Mouse (Mus musculus): ENCODE measurements at regions not wholly inside any gene's neighbourhood (a gene's known extent, or its start where the extent isn't known, plus 50 kb on each side); places are given as distances from the start of the nearest gene placed in this dataset.

DNA sequence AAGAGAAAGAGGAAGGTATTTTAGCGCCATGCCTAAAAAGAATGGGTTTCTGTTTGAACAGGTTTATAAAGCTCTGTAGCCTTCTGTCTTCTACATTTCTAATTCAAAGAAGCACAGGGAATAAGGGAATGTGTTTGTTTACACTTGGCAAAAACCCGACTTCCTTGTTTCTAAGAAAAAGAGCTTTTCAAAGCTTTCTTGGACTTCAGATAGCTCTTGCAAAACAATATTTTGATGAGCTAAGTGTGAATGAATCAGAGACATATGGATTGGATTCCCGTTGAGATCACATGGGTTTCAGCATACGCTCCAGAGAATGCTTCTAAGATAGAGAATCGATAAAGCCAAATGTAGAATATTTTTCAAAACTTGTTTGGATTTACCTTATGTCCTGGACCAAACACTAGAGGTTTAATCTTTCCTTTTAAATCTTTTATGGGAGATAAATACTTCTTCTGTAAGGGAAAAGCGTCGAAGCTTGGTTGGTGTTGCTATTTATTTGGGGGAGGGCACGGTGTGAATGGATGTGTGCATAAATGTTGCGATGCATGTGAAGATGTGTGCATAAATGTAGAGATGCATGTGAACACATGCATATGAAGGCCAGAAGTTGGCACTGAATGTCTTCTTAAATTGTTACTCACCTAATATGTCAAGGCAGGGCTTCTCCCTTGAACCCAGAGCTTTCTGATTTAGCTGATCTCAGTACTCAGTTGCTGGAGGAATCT lies 576.4 kb downstream of the Nyap2 start:
- Histone ChIP-seq H3K27me3 (ENCODE audit: control insufficient read depth, insufficient read depth, low read length) (no peaks in the 10 kb centered on the region; the same call in 1 of the 2 replicates), H3K4me1 (ENCODE audit: control insufficient read depth, insufficient read depth, low read length) (no peaks in the 10 kb centered on the region), H3K27ac (ENCODE audit: insufficient read depth, low read length) (no peak overlapping the region), H3K4me3 (replicated peaks; ENCODE audit: insufficient read depth, low read depth, low read length) (no peak overlapping the region)
- no peak for DNase-seq
- no peak for TF ChIP-seq CTCF (IDR thresholded peaks at IDR 0.05; ENCODE audit: borderline replicate concordance, insufficient read depth, low read depth, low read length)
- TF ChIP-seq POLR2A (IDR thresholded peaks at IDR 0.05; ENCODE audit: borderline replicate concordance, insufficient read depth, low read length), result no peak
- WGBS, result 94% methylated on average over 9 of the region's 9 CpGs

DNA sequence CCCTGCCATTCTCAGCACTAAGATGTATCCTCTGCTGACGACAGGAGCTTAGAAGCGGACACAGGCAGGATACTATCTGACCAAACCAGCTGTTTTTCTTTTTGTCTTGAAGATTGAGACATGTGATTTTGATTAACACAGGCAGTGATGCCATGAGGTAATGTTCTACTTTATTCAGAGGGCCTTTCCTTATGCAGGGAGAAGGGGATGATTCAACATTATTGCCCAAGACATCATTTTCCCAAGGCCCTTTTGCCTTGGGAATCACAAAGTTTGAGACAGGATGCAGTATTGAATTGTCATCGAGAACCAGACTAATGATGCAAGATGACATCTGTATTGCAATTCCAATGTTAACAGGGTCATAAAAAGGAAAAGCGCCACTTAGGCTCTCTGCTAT lies 571.7 kb upstream of the Gm9747 start:
- 86% methylated on average over 4 of the region's 4 CpGs for WGBS

DNA sequence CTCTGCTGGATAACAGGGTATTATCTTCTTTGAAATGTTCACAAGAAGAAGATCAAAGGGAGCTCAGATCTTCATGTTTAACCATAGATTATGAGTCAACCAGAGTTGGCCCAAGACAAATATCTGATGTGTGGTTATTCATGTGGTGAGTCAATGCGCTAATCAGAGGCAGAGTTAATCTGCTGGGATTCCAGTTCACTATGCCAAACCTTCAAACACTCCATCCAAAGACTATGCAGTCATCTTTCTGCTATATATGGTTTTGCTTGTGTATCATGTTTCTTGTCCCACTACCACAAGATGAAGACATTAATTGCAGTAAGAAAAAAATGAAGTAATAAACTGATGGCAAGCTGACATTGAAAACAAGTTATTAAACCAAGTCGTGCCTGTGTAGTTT lies 561.8 kb upstream of the Gm9747 start:
- Histone ChIP-seq H3K4me3 (replicated peaks; ENCODE audit: insufficient read depth, low read depth, low read length) (no peak overlapping the region), H3K27me3 (ENCODE audit: control insufficient read depth, insufficient read depth, low read length) (no peaks in the 10 kb centered on the region), H3K4me1 (ENCODE audit: control insufficient read depth, insufficient read depth, low read length) (no peaks in the 10 kb centered on the region), H3K27ac (ENCODE audit: insufficient read depth, low read length) (no peak overlapping the region)
- TF ChIP-seq POLR2A (IDR thresholded peaks at IDR 0.05; ENCODE audit: borderline replicate concordance, insufficient read depth, low read length), result no peak
- TF ChIP-seq CTCF (IDR thresholded peaks at IDR 0.05; ENCODE audit: borderline replicate concordance, insufficient read depth, low read depth, low read length), result no peak
- 85% methylated on average over 2 of the region's 2 CpGs for WGBS
- DNase-seq, result no peak

More for the DNA sequence above, 571.7 kb upstream of the Gm9747 start:
- no peak overlapping the region for H3K27ac ChIP-seq (ENCODE audit: insufficient read depth, low read length)
- H3K4me1 ChIP-seq (ENCODE audit: control insufficient read depth, insufficient read depth, low read length), result no peaks in the 10 kb centered on the region
- H3K27me3 ChIP-seq (ENCODE audit: control insufficient read depth, insufficient read depth, low read length), result no peaks in the 10 kb centered on the region
- no peak for DNase-seq
- H3K4me3 ChIP-seq (replicated peaks; ENCODE audit: insufficient read depth, low read depth, low read length), result no peak overlapping the region
- no peak for TF ChIP-seq CTCF (IDR thresholded peaks at IDR 0.05; ENCODE audit: borderline replicate concordance, insufficient read depth, low read depth, low read length)
- no peak for TF ChIP-seq POLR2A (IDR thresholded peaks at IDR 0.05; ENCODE audit: borderline replicate concordance, insufficient read depth, low read length)

DNA sequence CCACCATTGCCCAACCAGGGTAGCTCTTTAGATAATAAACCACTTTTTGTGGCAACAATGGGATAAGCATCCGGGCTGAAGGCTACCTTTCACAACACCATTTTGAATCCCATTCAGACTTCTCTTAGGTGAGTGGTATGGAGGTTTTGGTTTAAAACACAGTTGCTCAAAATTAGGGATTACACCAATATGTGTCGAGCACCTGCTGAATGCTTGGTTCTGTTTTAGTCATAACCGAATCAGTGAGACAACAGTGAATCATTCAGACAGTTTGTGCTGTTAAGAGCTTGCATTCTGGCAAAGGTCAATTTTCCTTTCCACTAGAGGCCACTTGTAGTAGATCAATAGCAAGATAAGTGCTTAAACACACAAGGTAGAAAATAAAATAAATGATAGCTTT lies 561.2 kb upstream of the Gm9747 start:
- DNase-seq, result no peak
- WGBS, result 91% methylated on average over 3 of the region's 3 CpGs
- no peak for TF ChIP-seq CTCF (IDR thresholded peaks at IDR 0.05; ENCODE audit: borderline replicate concordance, insufficient read depth, low read depth, low read length)
- no peak for TF ChIP-seq POLR2A (IDR thresholded peaks at IDR 0.05; ENCODE audit: borderline replicate concordance, insufficient read depth, low read length)
- Histone ChIP-seq H3K27ac (ENCODE audit: insufficient read depth, low read length) (no peak overlapping the region), H3K4me3 (replicated peaks; ENCODE audit: insufficient read depth, low read depth, low read length) (no peak overlapping the region), H3K27me3 (ENCODE audit: control insufficient read depth, insufficient read depth, low read length) (no peaks in the 10 kb centered on the region), H3K4me1 (ENCODE audit: control insufficient read depth, insufficient read depth, low read length) (no peaks in the 10 kb centered on the region)

DNA sequence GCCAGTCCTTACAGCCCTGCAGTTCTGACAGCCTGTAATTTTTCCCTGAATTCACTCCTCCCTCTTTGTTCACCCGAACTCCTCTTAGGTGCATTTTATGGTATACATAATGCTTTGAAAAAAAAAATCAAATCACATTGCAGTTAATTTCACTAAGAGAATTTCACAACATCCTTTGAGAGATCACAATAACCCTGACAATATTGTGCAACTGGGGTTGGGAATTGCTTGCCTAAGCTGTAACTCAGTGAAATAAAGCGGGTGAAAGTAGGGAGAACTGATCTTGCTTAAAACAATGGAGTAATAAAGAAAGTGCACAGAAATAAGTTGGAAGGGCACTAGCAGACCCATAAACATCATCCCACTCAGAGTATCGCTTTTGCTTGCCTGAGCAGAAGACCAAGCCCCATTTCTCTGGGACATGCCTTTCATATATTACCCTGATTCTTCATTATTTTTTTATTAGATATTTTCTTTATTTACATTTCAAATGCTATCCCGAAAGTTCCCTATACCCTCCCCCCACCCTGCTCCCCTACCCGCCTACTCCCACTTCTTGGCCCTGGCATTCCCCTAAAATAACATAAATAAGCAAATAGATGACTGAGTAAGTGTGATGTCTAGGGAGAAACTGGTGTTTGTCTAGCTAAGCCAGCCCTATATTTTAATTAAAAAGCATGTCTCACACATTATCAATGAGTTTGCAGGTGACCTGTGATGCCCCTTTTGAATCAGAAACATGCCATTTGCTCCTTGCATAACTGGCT lies 557.2 kb upstream of the Gm9747 start:
- TF ChIP-seq POLR2A (IDR thresholded peaks at IDR 0.05; ENCODE audit: borderline replicate concordance, insufficient read depth, low read length) (no peak), CTCF (IDR thresholded peaks at IDR 0.05; ENCODE audit: borderline replicate concordance, insufficient read depth, low read depth, low read length) (no peak)
- Histone ChIP-seq H3K4me3 (replicated peaks; ENCODE audit: insufficient read depth, low read depth, low read length) (no peak overlapping the region), H3K27me3 (ENCODE audit: control insufficient read depth, insufficient read depth, low read length) (no peaks in the 10 kb centered on the region), H3K27ac (ENCODE audit: insufficient read depth, low read length) (no peak overlapping the region), H3K4me1 (ENCODE audit: control insufficient read depth, insufficient read depth, low read length) (no peaks in the 10 kb centered on the region)
- 84% methylated on average over 5 of the region's 5 CpGs for WGBS
- DNase-seq, result no peak

DNA sequence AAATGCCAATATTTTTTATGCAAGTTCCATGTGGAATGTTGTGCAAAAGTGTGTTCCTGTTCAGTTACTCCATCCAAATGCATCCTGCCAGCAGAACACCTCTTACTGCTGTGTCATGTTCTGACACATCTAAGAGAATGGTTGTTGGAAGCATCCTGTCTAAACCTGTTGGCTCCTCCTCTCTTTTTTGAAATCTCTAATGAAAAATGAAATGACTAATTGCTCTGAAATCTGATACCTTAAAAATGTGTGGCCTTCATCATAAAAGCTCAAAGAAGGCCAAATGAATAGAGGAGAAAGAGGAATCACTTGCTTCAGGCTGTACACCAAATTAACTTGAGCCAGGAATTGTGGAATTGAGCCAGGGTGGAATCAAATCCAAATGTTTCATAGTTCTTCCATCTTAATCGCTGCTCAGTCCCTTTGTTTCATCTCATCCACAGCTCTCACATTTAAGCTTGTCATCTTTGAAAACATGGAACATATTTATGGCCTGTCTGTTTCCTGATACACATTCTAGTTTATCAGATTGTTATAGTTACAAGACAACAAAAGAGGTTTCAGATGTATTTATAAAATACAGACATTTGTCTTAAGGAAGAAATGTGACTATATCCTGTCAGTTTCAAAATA lies 555.0 kb upstream of the Gm9747 start:
- TF ChIP-seq CTCF (IDR thresholded peaks at IDR 0.05; ENCODE audit: borderline replicate concordance, insufficient read depth, low read depth, low read length) (no peak), POLR2A (IDR thresholded peaks at IDR 0.05; ENCODE audit: borderline replicate concordance, insufficient read depth, low read length) (no peak)
- H3K27me3 ChIP-seq (ENCODE audit: control insufficient read depth, insufficient read depth, low read length), result no peaks in the 10 kb centered on the region
- H3K4me1 ChIP-seq (ENCODE audit: control insufficient read depth, insufficient read depth, low read length), result no peaks in the 10 kb centered on the region
- WGBS, result 2% methylated on average over 1 of the region's 1 CpGs
- H3K4me3 ChIP-seq (replicated peaks; ENCODE audit: insufficient read depth, low read depth, low read length), result no peak overlapping the region
- DNase-seq, result peak in 1 of 2 experiments; percentile 2
- H3K27ac ChIP-seq (ENCODE audit: insufficient read depth, low read length), result no peak overlapping the region

DNA sequence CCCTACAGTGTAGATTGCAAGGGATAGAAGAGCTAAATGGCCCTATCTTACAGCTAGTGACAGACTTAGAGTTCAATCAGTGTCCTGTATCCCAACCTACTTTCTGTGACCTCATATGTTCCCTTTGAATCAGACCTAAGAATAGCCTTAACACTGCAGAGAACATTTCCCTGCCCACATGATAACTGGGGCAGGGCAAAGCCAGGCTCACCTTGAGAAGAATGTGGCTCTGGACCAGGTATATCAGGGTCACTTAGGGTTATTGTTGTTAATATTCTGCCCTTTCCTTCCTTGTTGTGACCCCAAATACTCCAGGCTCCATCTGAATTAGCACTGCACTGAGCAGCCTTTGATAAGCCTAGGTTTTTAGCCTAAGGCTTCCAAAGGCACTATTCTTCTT lies 536.8 kb upstream of the Gm9747 start:
- DNase-seq, result peak in 1 of 2 experiments; percentile 2
- H3K27me3 ChIP-seq (ENCODE audit: control insufficient read depth, insufficient read depth, low read length), result no peaks in the 10 kb centered on the region

More for the DNA sequence above, 536.8 kb upstream of the Gm9747 start:
- Histone ChIP-seq H3K4me1 (ENCODE audit: control insufficient read depth, insufficient read depth, low read length) (no peaks in the 10 kb centered on the region), H3K27ac (ENCODE audit: insufficient read depth, low read length) (no peak overlapping the region), H3K4me3 (replicated peaks; ENCODE audit: insufficient read depth, low read depth, low read length) (no peak overlapping the region)
- TF ChIP-seq POLR2A (IDR thresholded peaks at IDR 0.05; ENCODE audit: borderline replicate concordance, insufficient read depth, low read length) (no peak), CTCF (IDR thresholded peaks at IDR 0.05; ENCODE audit: borderline replicate concordance, insufficient read depth, low read depth, low read length) (no peak)
